Mouse (Mus musculus): ENCODE results near the gene Iars.

DNA sequence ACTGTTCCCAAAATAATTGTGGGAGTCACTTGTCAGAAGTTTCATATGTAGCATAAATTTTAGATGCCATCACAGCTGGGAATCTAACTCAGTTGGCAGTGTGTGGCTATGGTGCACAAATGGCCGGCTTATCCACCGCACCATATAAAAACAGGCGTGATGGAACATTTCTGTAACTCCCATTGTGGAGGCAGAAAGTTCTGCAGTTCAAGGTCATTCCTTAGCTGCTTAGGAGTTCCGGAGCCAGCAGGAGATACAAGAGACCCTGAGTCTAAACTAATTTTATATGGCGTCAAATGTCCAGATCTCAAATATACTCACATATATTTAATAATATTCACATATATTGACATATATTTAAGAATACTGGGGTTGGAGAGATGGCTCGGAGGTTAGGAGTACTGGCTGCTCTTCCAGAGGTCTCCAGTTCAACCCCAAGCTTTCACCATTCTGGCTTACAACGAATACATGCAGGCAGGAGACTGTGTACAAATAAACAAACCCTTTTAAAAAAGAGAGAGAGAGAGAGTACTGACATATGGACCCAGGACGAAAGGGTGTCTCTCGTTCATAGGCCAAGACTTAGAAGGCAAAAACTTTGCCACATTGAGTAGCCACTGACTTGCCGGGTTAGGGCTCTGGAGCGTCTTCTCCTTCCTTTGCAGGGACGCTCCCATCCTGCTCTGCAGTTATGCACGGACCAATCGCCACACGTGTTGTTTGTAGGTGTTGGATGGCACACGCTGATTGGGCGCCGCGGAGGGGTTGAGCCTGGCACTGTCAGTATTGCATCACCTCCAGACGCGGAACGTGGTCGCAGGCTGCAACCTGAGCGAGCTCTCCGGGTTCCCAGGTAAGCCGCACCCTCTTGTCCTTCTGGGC, at the start of gene Iars:
- TF ChIP-seq CTCF (IDR thresholded peaks at IDR 0.05; ENCODE audit: low read depth) = no peak
- TF ChIP-seq EP300 (IDR thresholded peaks at IDR 0.05; ENCODE audit: low read depth) = peak; percentile 78

All from liver, postnatal 0 days (tissue).